Mouse (Mus musculus): ENCODE measurements at regions not wholly inside any gene's neighbourhood (a gene's known extent, or its start where the extent isn't known, plus 50 kb on each side); places are given as distances from the start of the nearest gene placed in this dataset.

GRCm38 (mm10) chr13:51962676-51963075, 116.2 kb downstream of the Gadd45g start:
- TF ChIP-seq POLR2A (IDR thresholded peaks at IDR 0.05; ENCODE audit: extremely low read depth, insufficient read depth, low read length) (no peak), CTCF (IDR thresholded peaks at IDR 0.05; ENCODE audit: low read depth, low read length) (no peak)

All from liver, adult 2 months (tissue).